Mouse (Mus musculus) cerebellum, adult 11-12 months (tissue): ENCODE results near the gene Olfr750.

Experiments used
- DNase-seq: peaks from one replicate; pipeline ENCODE4 v3.0.0; 2022

Gene Olfr750

GRCm38 (mm10) chr14:51088166-51088969 lies 14.1 kb upstream of the Olfr750 start:
- DNase-seq = peak; percentile 84

GRCm38 (mm10) chr14:51087762-51088161 lies 13.5 kb upstream of the Olfr750 start:
- no peak for DNase-seq

GRCm38 (mm10) chr14:51085911-51086310 lies 11.7 kb upstream of the Olfr750 start:
- no peak for DNase-seq

GRCm38 (mm10) chr14:51085086-51085485 lies 10.9 kb upstream of the Olfr750 start:
- no peak for DNase-seq

GRCm38 (mm10) chr14:51083805-51084204 lies 9.6 kb upstream of the Olfr750 start:
- DNase-seq = no peak

- peak; percentile 33 for DNase-seq
Measured at GRCm38 (mm10) chr14:51082599-51083581, 8.7 kb upstream of the Olfr750 start.

- no peak for DNase-seq
Measured at GRCm38 (mm10) chr14:51081035-51081434, 6.8 kb upstream of the Olfr750 start.

- no peak for DNase-seq
Measured at GRCm38 (mm10) chr14:51079180-51079579, 4.9 kb upstream of the Olfr750 start.

GRCm38 (mm10) chr14:51069617-51070016 lies 4.6 kb downstream of the Olfr750 start:
- no peak for DNase-seq

- no peak for DNase-seq
Measured at GRCm38 (mm10) chr14:51068956-51069355, 5.3 kb downstream of the Olfr750 start.

- DNase-seq = no peak
Measured at GRCm38 (mm10) chr14:51060761-51061160, 13.5 kb downstream of the Olfr750 start.

GRCm38 (mm10) chr14:51057401-51057831 lies 16.8 kb downstream of the Olfr750 start, which contains the start of gene Rnase12:
Gene Rnase12, minus strand, starts transcription at chr14:51057661.
- DNase-seq = no peak

GRCm38 (mm10) chr14:51054243-51055237 lies 19.7 kb downstream of the Olfr750 start:
- DNase-seq = no peak

GRCm38 (mm10) chr14:51053176-51053575 lies 21.1 kb downstream of the Olfr750 start:
- DNase-seq = no peak

- DNase-seq = no peak
Measured at GRCm38 (mm10) chr14:51051941-51052340, 22.3 kb downstream of the Olfr750 start.

GRCm38 (mm10) chr14:51050063-51050462 lies 24.2 kb downstream of the Olfr750 start, which contains the start of gene Rnase11:
Gene Rnase11, minus strand, starts transcription at chr14:51050163.
- no peak for DNase-seq

GRCm38 (mm10) chr14:51047846-51048245 lies 26.4 kb downstream of the Olfr750 start:
- DNase-seq = no peak

- no peak for DNase-seq
Measured at GRCm38 (mm10) chr14:51041769-51042168, 32.5 kb downstream of the Olfr750 start, which contains the start of gene Rnase9. Gene Rnase9, minus strand, starts transcription at chr14:51041869.

GRCm38 (mm10) chr14:51036214-51036613 lies 38.0 kb downstream of the Olfr750 start:
- DNase-seq = no peak

- DNase-seq = no peak
Measured at GRCm38 (mm10) chr14:51035206-51035605, 39.0 kb downstream of the Olfr750 start.

- DNase-seq = peak; percentile 8
Measured at GRCm38 (mm10) chr14:51027387-51028155, 46.7 kb downstream of the Olfr750 start.
